In genomic region chr15:99607388-99608113, GRCm38 (mm10) we compare ENCODE assay signal across 12 mouse cellular contexts. TPM values are rescaled to one million over a fixed set of nuclear protein-coding genes. Genes with fewer than 3 reads are reported as not detected.
DNase-seq lines count a peak whose midpoint lies in the region; ATAC-seq and TF ChIP-seq lines count a peak whose summit lies in the region.
"Had no signal": no experiment of that assay in that cellular context is flagged by ENCODE, and none has a peak within 500 bp of the region (broad histone marks: within the 10 kb centered on the region; RNA-seq: fewer than 3 reads in every experiment).

No protein-coding gene starts in this region.

- peaks cover 18% of the 10 kb centered on the region for H3K4me1 ChIP-seq in stomach, embryonic 15.5 days
- H3K4me1 ChIP-seq in stomach, postnatal 0 days (replicated peaks; ENCODE audit: control insufficient read depth, insufficient read depth) = no peaks in the 10 kb centered on the region
- peaks cover 76% of the 10 kb centered on the region for H3K4me1 ChIP-seq in forebrain, embryonic 10.5 days
- H3K4me1 ChIP-seq in stomach, embryonic 16.5 days (ENCODE audit: control insufficient read depth, insufficient read depth, low read length) = peaks cover 14% of the 10 kb centered on the region

- no peak for TF ChIP-seq EP300 in stomach, postnatal 0 days (optimal IDR thresholded peaks at IDR 0.05)

- 0 out of 2 replicates have a peak, but pooled peaks cover 2% of the 10 kb centered on the region for H3K27me3 ChIP-seq in stomach, embryonic 15.5 days (replicated peaks)
- H3K27me3 ChIP-seq in stomach, postnatal 0 days (ENCODE audit: control insufficient read depth, insufficient read depth, low read length) = no peaks in the 10 kb centered on the region
- peaks cover 95% of the 10 kb centered on the region for H3K27me3 ChIP-seq in forebrain, embryonic 10.5 days (ENCODE audit: poor library complexity, severe bottlenecking)
- no peaks in the 10 kb centered on the region for H3K27me3 ChIP-seq in stomach, embryonic 16.5 days (ENCODE audit: control insufficient read depth, insufficient read depth, low read length)

- H3K4me3 ChIP-seq in stomach, embryonic 15.5 days (replicated peaks) = no peak overlapping the region
- no peak overlapping the region for H3K4me3 ChIP-seq in stomach, postnatal 0 days (ENCODE audit: low read depth, low read length)
- H3K4me3 ChIP-seq in forebrain, embryonic 10.5 days = 0 out of 2 replicates have a peak overlapping the region, but pooled peaks have one; percentile 13
- H3K4me3 ChIP-seq in stomach, embryonic 16.5 days (replicated peaks; ENCODE audit: low read length) = no peak overlapping the region
- H3K4me3 ChIP-seq: limb, embryonic 15.5 days had no signal

- DNase-seq in stomach, postnatal 0 days (ENCODE audit: low spot score) = no peak
- peak; percentile 48 for DNase-seq in forebrain, embryonic 10.5 days (ENCODE audit: extremely low spot score, low spot score)
- peak; percentile 35 to 43 for DNase-seq in layer of hippocampus, adult 8-10 months (ENCODE audit: low spot score in 2 of 2)
- DNase-seq in heart, adult 18-20 months = no peak
- no peak for DNase-seq in right cerebral cortex, postnatal 36 days (ENCODE audit: low spot score in 2 of 2)

- H3K27ac ChIP-seq in stomach, embryonic 15.5 days = no peak overlapping the region
- no peak overlapping the region for H3K27ac ChIP-seq in stomach, postnatal 0 days (replicated peaks)
- H3K27ac ChIP-seq in forebrain, embryonic 10.5 days = peak overlapping the region; percentile 52
- H3K27ac ChIP-seq in stomach, embryonic 16.5 days (ENCODE audit: low read length) = no peak overlapping the region
- H3K27ac ChIP-seq: limb, embryonic 15.5 days had no signal

- no peak for TF ChIP-seq CTCF in stomach, postnatal 0 days (IDR thresholded peaks at IDR 0.05; ENCODE audit: low read depth)

- H3K4me2 ChIP-seq in stomach, embryonic 15.5 days = no peak overlapping the region
- no peak overlapping the region for H3K4me2 ChIP-seq in stomach, postnatal 0 days (replicated peaks; ENCODE audit: low read depth)
- no peak overlapping the region for H3K4me2 ChIP-seq in stomach, embryonic 16.5 days (ENCODE audit: low read depth, low read length)
- H3K4me2 ChIP-seq: limb, embryonic 15.5 days had no signal

- no peak overlapping the region for H3K9ac ChIP-seq in stomach, embryonic 15.5 days
- H3K9ac ChIP-seq in stomach, postnatal 0 days (ENCODE audit: low read length) = no peak overlapping the region
- H3K9ac ChIP-seq in stomach, embryonic 16.5 days (ENCODE audit: low read length) = no peak overlapping the region
- H3K9ac ChIP-seq: limb, embryonic 15.5 days had no signal

- no peaks in the 10 kb centered on the region for H3K9me3 ChIP-seq in stomach, embryonic 15.5 days
- H3K9me3 ChIP-seq in stomach, postnatal 0 days (ENCODE audit: control insufficient read depth, low read length) = no peaks in the 10 kb centered on the region
- H3K9me3 ChIP-seq in forebrain, embryonic 10.5 days = 0 out of 2 replicates have a peak, but pooled peaks cover 3% of the 10 kb centered on the region
- no peaks in the 10 kb centered on the region for H3K9me3 ChIP-seq in stomach, embryonic 16.5 days (replicated peaks; ENCODE audit: control insufficient read depth, low read length)
- H3K9me3 ChIP-seq: limb, embryonic 15.5 days had no signal

- ATAC-seq in stomach, embryonic 15.5 days (ENCODE audit: insufficient read depth, low FRiP score, low read depth) = 0 out of 2 replicates have a peak, but pooled peaks have one; percentile 6
- ATAC-seq in stomach, postnatal 0 days (ENCODE audit: low FRiP score, low TSS enrichment) = no peak
- ATAC-seq in stomach, embryonic 16.5 days (ENCODE audit: insufficient read depth, low FRiP score) = peak; percentile 26; the same call in 1 of the 2 replicates
- ATAC-seq in erythroid progenitor cell, adult 5-6 weeks (replicated peaks; ENCODE audit: low FRiP score, poor library complexity, severe bottlenecking) = no peak

- WGBS in stomach, embryonic 15.5 days = 22% methylated on average over 10 of the region's 10 CpGs
- 28% methylated on average over 10 of the region's 10 CpGs for WGBS in stomach, postnatal 0 days
- WGBS in forebrain, embryonic 10.5 days = 16% methylated on average over 10 of the region's 10 CpGs
- WGBS in stomach, embryonic 16.5 days = 35% methylated on average over 10 of the region's 10 CpGs

- no peaks in the 10 kb centered on the region for H3K36me3 ChIP-seq in stomach, embryonic 15.5 days
- H3K36me3 ChIP-seq in stomach, postnatal 0 days (ENCODE audit: control insufficient read depth, insufficient read depth, low read length) = no peaks in the 10 kb centered on the region
- no peaks in the 10 kb centered on the region for H3K36me3 ChIP-seq in forebrain, embryonic 10.5 days (replicated peaks)
- no peaks in the 10 kb centered on the region for H3K36me3 ChIP-seq in stomach, embryonic 16.5 days (ENCODE audit: control insufficient read depth, insufficient read depth, low read length)
- H3K36me3 ChIP-seq: limb, embryonic 15.5 days had no signal

RNA-seq across cellular contexts. Expression of gene Aqp6, which starts 6.4 kb away (rescaled TPM):
- polyA plus RNA-seq in stomach, embryonic 15.5 days (2015; fragmentation: Nextera tagmentation; extraction: Ambion mirVana) = not detected in 2 replicates
- not detected in 2 replicates for polyA plus RNA-seq in stomach, postnatal 0 days (2015; fragmentation: Nextera tagmentation; extraction: Ambion mirVana)
- polyA plus RNA-seq in forebrain, embryonic 10.5 days (2016; fragmentation: Nextera tagmentation; extraction: Ambion mirVana) = not detected in 2 replicates
- total RNA-seq in layer of hippocampus, adult 8-10 months (2022) = under 1 TPM in 1 of 4 experiments, not detected in 3; 0.36 TPM
- not detected in 2 replicates for polyA plus RNA-seq in stomach, embryonic 16.5 days (2015; fragmentation: Nextera tagmentation; extraction: Ambion mirVana)
- total RNA-seq in heart, adult 18-20 months (2021) = under 1 TPM in 1 of 2 experiments, not detected in 1; 0.25 TPM
- not detected in 2 replicates for total RNA-seq in erythroid progenitor cell, adult 5-6 weeks (2015; ENCODE audit: low replicate concordance)
- not detected in 2 replicates for total RNA-seq in erythroid progenitor cell, adult 5-6 weeks (2017; ENCODE audit: low replicate concordance)
- total RNA-seq: MEL had no signal
- polyA plus RNA-seq: heart, embryonic 16.5 days; limb, embryonic 15.5 days; testis, adult 2 months had no signal

RNA-seq across cellular contexts. Expression of gene Aqp5, which starts 17.0 kb away (rescaled TPM):
- 0.30 and 0.43 TPM in 2 replicates for polyA plus RNA-seq in stomach, embryonic 15.5 days (2015; fragmentation: Nextera tagmentation; extraction: Ambion mirVana)
- 0.72 and 1.9 TPM in 2 replicates for polyA plus RNA-seq in stomach, postnatal 0 days (2015; fragmentation: Nextera tagmentation; extraction: Ambion mirVana)
- polyA plus RNA-seq in forebrain, embryonic 10.5 days (2016; fragmentation: Nextera tagmentation; extraction: Ambion mirVana) = not detected in 2 replicates
- not detected for total RNA-seq in layer of hippocampus, adult 8-10 months (2022)
- polyA plus RNA-seq in stomach, embryonic 16.5 days (2015; fragmentation: Nextera tagmentation; extraction: Ambion mirVana) = 0.19 TPM in 1 of 2 replicates, not detected in the other
- total RNA-seq in heart, adult 18-20 months (2021) = 1 to 10 TPM in 1 of 2 experiments, under 1 TPM in 1; 0.30 to 2.5 TPM
- total RNA-seq in erythroid progenitor cell, adult 5-6 weeks (2015; ENCODE audit: low replicate concordance) = not detected in 2 replicates
- total RNA-seq in erythroid progenitor cell, adult 5-6 weeks (2017; ENCODE audit: low replicate concordance) = not detected in 2 replicates
- total RNA-seq: MEL had no signal

RNA-seq across cellular contexts. Expression of gene Aqp2, which starts 28.7 kb away (rescaled TPM):
- not detected in 2 replicates for polyA plus RNA-seq in stomach, embryonic 15.5 days (2015; fragmentation: Nextera tagmentation; extraction: Ambion mirVana)
- not detected in 2 replicates for polyA plus RNA-seq in stomach, postnatal 0 days (2015; fragmentation: Nextera tagmentation; extraction: Ambion mirVana)
- polyA plus RNA-seq in forebrain, embryonic 10.5 days (2016; fragmentation: Nextera tagmentation; extraction: Ambion mirVana) = not detected in 2 replicates
- under 1 TPM in 1 of 4 experiments, not detected in 3; 0.32 TPM for total RNA-seq in layer of hippocampus, adult 8-10 months (2022)
- not detected in 2 replicates for polyA plus RNA-seq in stomach, embryonic 16.5 days (2015; fragmentation: Nextera tagmentation; extraction: Ambion mirVana)
- total RNA-seq in heart, adult 18-20 months (2021) = not detected
- total RNA-seq in erythroid progenitor cell, adult 5-6 weeks (2015; ENCODE audit: low replicate concordance) = not detected in 2 replicates
- total RNA-seq in erythroid progenitor cell, adult 5-6 weeks (2017; ENCODE audit: low replicate concordance) = not detected in 2 replicates
- total RNA-seq: MEL had no signal
- polyA plus RNA-seq: limb, embryonic 15.5 days had no signal

RNA-seq across cellular contexts. Expression of gene Racgap1, which starts 43.9 kb away (rescaled TPM):
- polyA plus RNA-seq in stomach, embryonic 15.5 days (2015; fragmentation: Nextera tagmentation; extraction: Ambion mirVana) = 115 and 124 TPM in 2 replicates
- 29.8 and 35.9 TPM in 2 replicates for polyA plus RNA-seq in stomach, postnatal 0 days (2015; fragmentation: Nextera tagmentation; extraction: Ambion mirVana)
- polyA plus RNA-seq in forebrain, embryonic 10.5 days (2016; fragmentation: Nextera tagmentation; extraction: Ambion mirVana) = 193 and 201 TPM in 2 replicates
- 1 to 10 TPM; 4.0 to 6.1 (median 4.8) TPM for total RNA-seq in layer of hippocampus, adult 8-10 months (2022)
- 112 and 116 TPM in 2 replicates for polyA plus RNA-seq in stomach, embryonic 16.5 days (2015; fragmentation: Nextera tagmentation; extraction: Ambion mirVana)
- total RNA-seq in heart, adult 18-20 months (2021) = 1 to 10 TPM in 1 of 2 experiments, under 1 TPM in 1; 0.82 to 1.6 TPM
- total RNA-seq in erythroid progenitor cell, adult 5-6 weeks (2015; ENCODE audit: low replicate concordance) = 248 and 272 TPM in 2 replicates
- total RNA-seq in erythroid progenitor cell, adult 5-6 weeks (2017; ENCODE audit: low replicate concordance) = 292 and 327 TPM in 2 replicates

Comparison
In these comparisons a context has a peak if more than half of its experiments do, and no peak if none do; other contexts are left out.
1. ATAC-seq: peak in stomach, embryonic 15.5 days (single experiment) and stomach, embryonic 16.5 days (single experiment); none in stomach, postnatal 0 days (single experiment) and erythroid progenitor cell, adult 5-6 weeks (single experiment).
2. DNase-seq: peak in forebrain, embryonic 10.5 days (single experiment) and layer of hippocampus, adult 8-10 months (2 of 2); none in stomach, postnatal 0 days (single experiment), heart, adult 18-20 months (0 of 2) and right cerebral cortex, postnatal 36 days (0 of 2).